Mouse (Mus musculus) central nervous system, embryonic 18 days (tissue): ENCODE data around the gene Phf19. TPM values are rescaled to one million over a fixed set of nuclear protein-coding genes. Genes with fewer than 3 reads are reported as not detected.

Source experiments
- polyA plus RNA-seq: library from polyadenylated mRNA; depleted of rRNA; stranded (reverse); fragments of >200 nt; gene quantifications from 2 replicates; pipeline ENCODE4 v1.2.3, GENCODE M21; 2012; rRNA removed

The Phf19 gene
- 2.8 and 3.6 TPM in 2 replicates for polyA plus RNA-seq

GRCm38 (mm10) chr2:34913218-34914068 lies at the start of gene Phf19:
Phf19 (minus strand) TSS chr2:34914026.

GRCm38 (mm10) chr2:34961481-34962036 lies 47.7 kb upstream of the Phf19 start, which contains the start of gene Traf1:
Traf1 (minus strand) TSS chr2:34961772.

GRCm38 (mm10) chr2:34874816-34875345 lies 38.9 kb downstream of the Phf19 start, which contains the start of gene Psmd5:
Psmd5 (minus strand) TSS chr2:34874968.

GRCm38 (mm10) chr2:34874271-34874670 lies 39.6 kb downstream of the Phf19 start, which contains the start of gene Cutal:
Cutal (plus strand) TSS chr2:34874396.

Other genes starting within 250 kb of the Phf19 start
- gene Gapvd1, start 158.8 kb downstream of the Phf19 start, polyA plus RNA-seq = 45.3 and 51.1 TPM in 2 replicates
- gene Hspa5, start 142.1 kb downstream of the Phf19 start, polyA plus RNA-seq = 346 and 362 TPM in 2 replicates
- 20.7 and 21.5 TPM in 2 replicates for gene Rabepk, start 114.1 kb downstream of the Phf19 start, polyA plus RNA-seq
- gene Fbxw2, start 87.7 kb downstream of the Phf19 start, polyA plus RNA-seq = 83.4 and 89.2 TPM in 2 replicates
- gene Gm34653, start 81.0 kb downstream of the Phf19 start, polyA plus RNA-seq = 0.08 and 0.09 TPM in 2 replicates
- 0.21 and 0.25 TPM in 2 replicates for gene Cutal, start 39.6 kb downstream of the Phf19 start, polyA plus RNA-seq
- gene Psmd5, start 39.1 kb downstream of the Phf19 start, polyA plus RNA-seq = 52.9 and 60.5 TPM in 2 replicates
- 4.1 and 4.2 TPM in 2 replicates for gene Traf1, start 47.7 kb upstream of the Phf19 start, polyA plus RNA-seq
- 1.0 and 1.4 TPM in 2 replicates for gene Hc, start 147.4 kb upstream of the Phf19 start, polyA plus RNA-seq
- gene AI182371, start 187.5 kb upstream of the Phf19 start, polyA plus RNA-seq = 1.00 and 1.5 TPM in 2 replicates
- gene Cntrl, start 195.5 kb upstream of the Phf19 start, polyA plus RNA-seq = 18.5 and 22.0 TPM in 2 replicates